ENCODE assay signal across 23 mouse cellular contexts in the genomic region with DNA sequence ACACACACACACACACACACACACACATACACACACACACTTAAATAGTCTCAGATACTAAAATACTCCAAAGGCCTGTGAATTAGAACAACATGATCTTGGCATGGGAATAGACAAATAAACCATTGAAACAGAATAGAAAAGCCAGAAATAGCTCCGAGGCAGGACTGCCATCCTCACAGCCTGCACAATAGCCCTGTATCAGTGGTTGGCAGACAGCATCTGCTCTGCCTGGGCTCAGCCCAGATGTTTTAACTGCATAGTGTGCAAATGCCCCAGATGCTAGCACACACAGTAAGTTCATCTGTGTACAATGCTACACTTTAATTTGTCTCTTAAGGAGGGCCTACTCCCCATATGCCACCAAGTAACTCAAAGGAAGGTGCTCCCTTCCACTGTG. TPM values are rescaled to one million over a fixed set of nuclear protein-coding genes. Genes with fewer than 3 reads are reported as not detected.
DNase-seq lines count a peak whose midpoint lies in the region; ATAC-seq and TF ChIP-seq lines count a peak whose summit lies in the region.
"Had no signal": no experiment of that assay in that cellular context is flagged by ENCODE, and none has a peak within 500 bp of the region (broad histone marks: within the 10 kb centered on the region; RNA-seq: fewer than 3 reads in every experiment).

No protein-coding gene starts in this region.

- H3K27ac ChIP-seq in heart, embryonic 11.5 days (ENCODE audit: low read depth, low read length), result no peak overlapping the region
- no peak overlapping the region for H3K27ac ChIP-seq in MEL (ENCODE audit: control insufficient read depth, low read depth, low read length)
- H3K27ac ChIP-seq in midbrain, embryonic 10.5 days (replicated peaks), result no peak overlapping the region
- H3K27ac ChIP-seq: forebrain, embryonic 12.5 days; hindbrain, embryonic 13.5 days; intestine, embryonic 15.5 days; left cerebral cortex, adult 2 months; stomach, postnatal 0 days had no signal

- H3K4me2 ChIP-seq in heart, embryonic 11.5 days, result no peak overlapping the region
- H3K4me2 ChIP-seq: forebrain, embryonic 12.5 days; hindbrain, embryonic 13.5 days; intestine, embryonic 15.5 days; liver, embryonic 11.5 days; midbrain, embryonic 11.5 days had no signal

- H3K36me3 ChIP-seq in heart, embryonic 11.5 days (ENCODE audit: control insufficient read depth, insufficient read depth, low read length), result no peaks in the 10 kb centered on the region
- H3K36me3 ChIP-seq in G1E (replicated peaks) (peaks cover 4% of the 10 kb centered on the region), MEL (ENCODE audit: control insufficient read depth in 1 of 2, insufficient read depth in 2 of 2, low read length in 2 of 2) (peaks cover 0 to 5% of the 10 kb centered on the region in 2 experiments; a peak in 2 of 4 replicates)
- H3K36me3 ChIP-seq in midbrain, embryonic 10.5 days, result no peaks in the 10 kb centered on the region
- H3K36me3 ChIP-seq: forebrain, embryonic 12.5 days; hindbrain, embryonic 13.5 days; intestine, embryonic 15.5 days had no signal

- H3K9ac ChIP-seq in heart, embryonic 11.5 days (ENCODE audit: low read depth, low read length), result no peak overlapping the region
- no peak overlapping the region for H3K9ac ChIP-seq in MEL (ENCODE audit: control insufficient read depth, low read depth, low read length, poor library complexity, severe bottlenecking)
- H3K9ac ChIP-seq: forebrain, embryonic 12.5 days; hindbrain, embryonic 13.5 days; intestine, embryonic 15.5 days had no signal

- TF ChIP-seq RAD21 in MEL (IDR thresholded peaks at IDR 0.05; ENCODE audit: low read depth, low read length), result no peak

- no peaks in the 10 kb centered on the region for H3K9me3 ChIP-seq in heart, embryonic 11.5 days (replicated peaks; ENCODE audit: control insufficient read depth, low read length)
- H3K9me3 ChIP-seq in G1E (replicated peaks) (peaks cover 19% of the 10 kb centered on the region), MEL (replicated peaks; ENCODE audit: insufficient read depth, low read length) (no peaks in the 10 kb centered on the region)
- H3K9me3 ChIP-seq in midbrain, embryonic 10.5 days (replicated peaks), result peaks cover 12% of the 10 kb centered on the region; the same call in 1 of the 2 replicates
- H3K9me3 ChIP-seq: hindbrain, embryonic 13.5 days; intestine, embryonic 15.5 days had no signal

- H3K4me1 ChIP-seq in heart, embryonic 11.5 days (ENCODE audit: control insufficient read depth, insufficient read depth, low read length), result peaks cover 17% of the 10 kb centered on the region
- peaks cover 65% of the 10 kb centered on the region for H3K4me1 ChIP-seq in G1E (ENCODE audit: insufficient read depth, low read depth, low read length)
- peaks cover 0 to 7% of the 10 kb centered on the region in 2 experiments; a peak in 3 of 4 replicates for H3K4me1 ChIP-seq in MEL (ENCODE audit: control insufficient read depth in 1 of 2, insufficient read depth in 2 of 2, low read length in 2 of 2)
- peaks cover 23% of the 10 kb centered on the region for H3K4me1 ChIP-seq in midbrain, embryonic 10.5 days

- peak; percentile 23 to 27 for DNase-seq in heart, adult 9 months (ENCODE audit: low spot score in 2 of 2)
- DNase-seq in G1E (ENCODE audit: low spot score), result no peak
- DNase-seq in MEL (ENCODE audit: low read depth, low spot score), result no peak
- DNase-seq in layer of hippocampus, postnatal 36 days, result peak; percentile 12 to 19
- no peak for DNase-seq in midbrain, embryonic 10.5 days (ENCODE audit: low spot score)
- no peak for DNase-seq in adrenal gland, adult 8-10 months
- DNase-seq: adrenal gland, postnatal 25 days; cerebellum, adult 8-10 months; gastrocnemius, postnatal 10 days; kidney, adult 9 months; kidney, postnatal 4 days; lung, adult 18-20 months; lung, postnatal 36 days; retina, postnatal 1 day had no signal

- WGBS in heart, embryonic 11.5 days (ENCODE audit: insufficient replicate concordance), result 41% methylated on average over 1 of the region's 1 CpGs
- WGBS in midbrain, embryonic 10.5 days, result 84% methylated on average over 1 of the region's 1 CpGs

- TF ChIP-seq EP300 in MEL (IDR thresholded peaks at IDR 0.05; ENCODE audit: low read depth in 1 of 2, low read length in 2 of 2), result no peak

- no peaks in the 10 kb centered on the region for H3K79me2 ChIP-seq in MEL (ENCODE audit: control insufficient read depth, insufficient read depth, low read length, poor library complexity)

- no peak overlapping the region for H3K4me3 ChIP-seq in heart, embryonic 11.5 days (ENCODE audit: low read depth, low read length)
- H3K4me3 ChIP-seq in G1E (ENCODE audit: low read depth, low read length), result no peak overlapping the region
- no peak overlapping the region for H3K4me3 ChIP-seq in MEL (ENCODE audit: control insufficient read depth in 1 of 2, insufficient read depth in 1 of 2, low read depth in 2 of 2, low read length in 2 of 2)
- no peak overlapping the region for H3K4me3 ChIP-seq in midbrain, embryonic 10.5 days
- H3K4me3 ChIP-seq: forebrain, embryonic 12.5 days; hindbrain, embryonic 13.5 days; intestine, embryonic 15.5 days; left cerebral cortex, adult 2 months had no signal

- no peak for TF ChIP-seq POLR2A in MEL (IDR thresholded peaks at IDR 0.05; ENCODE audit: control insufficient read depth in 1 of 2, insufficient read depth in 1 of 2, low read depth in 1 of 2, low read length in 2 of 2, poor library complexity in 1 of 2)

- H3K27me3 ChIP-seq in heart, embryonic 11.5 days (ENCODE audit: control insufficient read depth, insufficient read depth, low read length), result no peaks in the 10 kb centered on the region
- H3K27me3 ChIP-seq in G1E (ENCODE audit: insufficient read depth, low read length), result no peaks in the 10 kb centered on the region
- no peaks in the 10 kb centered on the region for H3K27me3 ChIP-seq in MEL (ENCODE audit: control insufficient read depth in 1 of 2, insufficient read depth in 2 of 2, low read length in 2 of 2)
- peaks cover 39% of the 10 kb centered on the region for H3K27me3 ChIP-seq in midbrain, embryonic 10.5 days (ENCODE audit: low read depth, poor library complexity, severe bottlenecking)
- H3K27me3 ChIP-seq: intestine, embryonic 15.5 days; Patski had no signal

- TF ChIP-seq CTCF in G1E (IDR thresholded peaks at IDR 0.05; ENCODE audit: low read depth, low read length) (no peak), MEL (IDR thresholded peaks at IDR 0.05 in 2 of 3, conservative IDR thresholded peaks at IDR 0.05 in 1 of 3; ENCODE audit: control insufficient read depth in 1 of 3, insufficient read depth in 1 of 3, low read depth in 2 of 3, low read length in 3 of 3, poor library complexity in 1 of 3, severe bottlenecking in 1 of 3) (no peak)

- no peak for ATAC-seq in heart, embryonic 11.5 days (replicated peaks; ENCODE audit: insufficient number of reproducible peaks, low FRiP score, low TSS enrichment)
- ATAC-seq in G1E (ENCODE audit: extremely low read depth, insufficient number of reproducible peaks, low FRiP score, poor library complexity, severe bottlenecking), result peak; percentile 35; the same call in 1 of the 2 replicates
- ATAC-seq: intestine, embryonic 15.5 days; Patski had no signal

TF ChIP-seq in MEL, 35 proteins besides CTCF, POLR2A, EP300 and RAD21:
- TF ChIP-seq TAL1 (IDR thresholded peaks at IDR 0.05; ENCODE audit: low read length) (0 out of 2 replicates have a peak, but pooled peaks have one; percentile 8), GATA1 (IDR thresholded peaks at IDR 0.05; ENCODE audit: low read depth, low read length) (no peak)
TF ChIP-seq in MEL: peak in this region for 1.

RNA-seq across cellular contexts. Expression of a gene that starts 22.0 kb away (rescaled TPM):
- polyA plus RNA-seq in heart, embryonic 11.5 days (2014; fragmentation: Nextera tagmentation; extraction: Ambion mirVana), result 44.0 and 47.1 TPM in 2 replicates
- total RNA-seq in G1E (2014; fragmentation: Nextera tagmentation), result 24.8 and 26.9 TPM in 2 replicates
- total RNA-seq in G1E (2017), result 57.5 and 60.6 TPM in 2 replicates
- polyA plus RNA-seq in G1E (2012), result 45.9 and 57.4 TPM in 2 replicates
- 32.1 and 32.3 TPM in 2 replicates for total RNA-seq in MEL (2012; rRNA removed)
- 10 to 100 TPM in 1 of 2 experiments, not detected in 1; 42.3 TPM for polyA plus RNA-seq in MEL (2012; ENCODE audit: insufficient read depth in 1 of 2, insufficient read length in 2 of 2, low read depth in 1 of 2, low replicate concordance in 2 of 2, missing spikeins in 1 of 2)
- total RNA-seq in layer of hippocampus, postnatal 36 days (2021), result 10 to 100 TPM; 43.9 to 44.7 TPM
- 50.6 and 51.1 TPM in 2 replicates for polyA plus RNA-seq in midbrain, embryonic 10.5 days (2016; fragmentation: Nextera tagmentation; extraction: Ambion mirVana)
- 10 to 100 TPM; 17.4 to 25.4 (median 22.4) TPM for total RNA-seq in adrenal gland, adult 8-10 months (2022)

RNA-seq across cellular contexts. Expression of a gene that starts 27.8 kb away (rescaled TPM):
- 5.3 and 5.8 TPM in 2 replicates for polyA plus RNA-seq in heart, embryonic 11.5 days (2014; fragmentation: Nextera tagmentation; extraction: Ambion mirVana)
- total RNA-seq in G1E (2014; fragmentation: Nextera tagmentation) (0.34 TPM in 1 of 2 replicates, not detected in the other), G1E (2017) (0.12 and 0.76 TPM in 2 replicates), MEL (2012; rRNA removed) (24.1 and 25.4 TPM in 2 replicates)
- polyA plus RNA-seq in G1E (2012) (0.02 TPM in 1 of 2 replicates, not detected in the other), MEL (2012; ENCODE audit: insufficient read depth in 1 of 2, insufficient read length in 2 of 2, low read depth in 1 of 2, low replicate concordance in 2 of 2, missing spikeins in 1 of 2) (10 to 100 TPM in 1 of 2 experiments, not detected in 1; 12.4 TPM)
- 1 to 10 TPM; 3.6 to 4.0 TPM for total RNA-seq in layer of hippocampus, postnatal 36 days (2021)
- 0.53 and 0.95 TPM in 2 replicates for polyA plus RNA-seq in midbrain, embryonic 10.5 days (2016; fragmentation: Nextera tagmentation; extraction: Ambion mirVana)
- 1 to 10 TPM; 4.8 to 6.6 (median 5.6) TPM for total RNA-seq in adrenal gland, adult 8-10 months (2022)

RNA-seq across cellular contexts. Expression of a gene that starts 37.2 kb away (rescaled TPM):
- 45.9 and 46.4 TPM in 2 replicates for polyA plus RNA-seq in heart, embryonic 11.5 days (2014; fragmentation: Nextera tagmentation; extraction: Ambion mirVana)
- total RNA-seq in G1E (2014; fragmentation: Nextera tagmentation) (34.2 and 42.4 TPM in 2 replicates), G1E (2017) (51.3 and 53.9 TPM in 2 replicates), MEL (2012; rRNA removed) (25.0 and 28.0 TPM in 2 replicates)
- polyA plus RNA-seq in G1E (2012) (17.5 and 24.4 TPM in 2 replicates), MEL (2012; ENCODE audit: insufficient read depth in 1 of 2, insufficient read length in 2 of 2, low read depth in 1 of 2, low replicate concordance in 2 of 2, missing spikeins in 1 of 2) (10 to 100 TPM in 1 of 2 experiments, not detected in 1; 30.4 TPM)
- total RNA-seq in layer of hippocampus, postnatal 36 days (2021), result 10 to 100 TPM; 12.0 to 12.8 TPM
- polyA plus RNA-seq in midbrain, embryonic 10.5 days (2016; fragmentation: Nextera tagmentation; extraction: Ambion mirVana), result 43.9 and 44.3 TPM in 2 replicates
- total RNA-seq in adrenal gland, adult 8-10 months (2022), result 10 to 100 TPM; 21.8 to 25.1 (median 23.4) TPM

Comparison
In these comparisons a context has a peak if more than half of its experiments do, and no peak if none do; other contexts are left out.
1. DNase-seq: peak in heart, adult 9 months (2 of 2) and layer of hippocampus, postnatal 36 days (2 of 2); none in G1E (single experiment), MEL (single experiment), midbrain, embryonic 10.5 days (single experiment) and adrenal gland, adult 8-10 months (single experiment).